Mouse (Mus musculus) lung, embryonic 14.5 days (tissue): ENCODE data around the gene Usp2. TPM values are rescaled to one million over a fixed set of nuclear protein-coding genes. Genes with fewer than 3 reads are reported as not detected.

Experiments
- ATAC-seq: fragments of 200-750 bp; cut with Nextera tagmentation; 2 replicates; pipeline ENCODE4 v1.8.0; 2017; ENCODE audit warnings: mild to moderate bottlenecking, moderate TSS enrichment, moderate library complexity; ENCODE audit not compliant: insufficient read depth
- DNase-seq: peaks from one replicate; pipeline ENCODE4 v3.0.0-alpha.2; 2015
- H3K27ac ChIP-seq: fragments of 300-500 bp; sonication (generic); 2 replicates; pipeline ENCODE4 v1.5.1; 2014; ENCODE audit warnings: low read depth, mild to moderate bottlenecking, moderate library complexity
- H3K27me3 ChIP-seq: fragments of 300-500 bp; sonication (generic); 2 replicates; pipeline ENCODE4 v1.6.1; 2014; ENCODE audit warnings: low read length, control low read depth; ENCODE audit not compliant: insufficient read depth
- H3K36me3 ChIP-seq: fragments of 300-500 bp; sonication (generic); 2 replicates; pipeline ENCODE4 v1.6.1; 2014; ENCODE audit warnings: control low read depth; ENCODE audit not compliant: insufficient read depth
- H3K4me1 ChIP-seq: fragments of 300-500 bp; sonication (generic); 2 replicates; pipeline ENCODE4 v1.6.1; 2014; ENCODE audit warnings: antibody characterized with exemption, control low read depth; ENCODE audit not compliant: insufficient read depth
- H3K4me2 ChIP-seq: fragments of 300-500 bp; sonication (generic); 2 replicates; pipeline ENCODE4 v1.6.1; 2014; ENCODE audit warnings: mild to moderate bottlenecking
- H3K4me3 ChIP-seq: fragments of 300-500 bp; sonication (generic); 2 replicates; pipeline ENCODE4 v1.5.1; 2014; ENCODE audit warnings: low read depth, low read length
- H3K9ac ChIP-seq: fragments of 300-500 bp; sonication (generic); 2 replicates; pipeline ENCODE4 v1.6.1; 2014
- H3K9me3 ChIP-seq: fragments of 300-500 bp; sonication (generic); 2 replicates; pipeline ENCODE4 v1.6.1; 2016; ENCODE audit warnings: low read depth, low read length, control low read depth
- CTCF ChIP-seq: IDR thresholded peaks from 2 replicates; pipeline ENCODE4 v1.5.1; 2016; ENCODE audit warnings: antibody characterized with exemption, low read depth
- WGBS: fragments of 180-500 bp; shearing (Covaris S2); extraction: QIAGEN DNeasy Blood & Tissue Kit; methylation state at CpG from one replicate; pipeline ENCODE4 v1.1.7; 2014; 5-methylcytosine and 5-hydroxymethylcytosine counted together
- polyA plus RNA-seq: library from polyadenylated mRNA; unstranded; fragments of >200 nt; fragmentation: Nextera tagmentation; extraction: Ambion mirVana; gene quantifications from 2 replicates; pipeline ENCODE4 v1.2.1, GENCODE M21; 2014

Gene Usp2
- polyA plus RNA-seq, 1 experiment from 2014 or later, result 7.5 TPM

- Histone ChIP-seq H3K4me1 (0 out of 2 replicates have a peak, but pooled peaks cover 8% of the 10 kb centered on the region), H3K4me3 (no peak overlapping the region), H3K9me3 (no peaks in the 10 kb centered on the region), H3K27ac (no peak overlapping the region), H3K4me2 (no peak overlapping the region), H3K36me3 (no peaks in the 10 kb centered on the region), H3K9ac (peak overlapping the region; percentile 3; the same call in 1 of the 2 replicates), H3K27me3 (no peaks in the 10 kb centered on the region)
- no peak for TF ChIP-seq CTCF
- DNase-seq, result peak; percentile 35
- ATAC-seq, result no peak; the same call in 1 of the 2 replicates
- WGBS, result 33% methylated on average over 11 of the region's 11 CpGs
Measured at GRCm38 (mm10) chr9:44071914-44072598, 5.2 kb downstream of the Usp2 start.

GRCm38 (mm10) chr9:44072599-44072915, 5.7 kb downstream of the Usp2 start:
- Histone ChIP-seq H3K4me1 (0 out of 2 replicates have a peak, but pooled peaks cover 5% of the 10 kb centered on the region), H3K27ac (no peak overlapping the region), H3K27me3 (no peaks in the 10 kb centered on the region), H3K36me3 (no peaks in the 10 kb centered on the region), H3K9ac (no peak overlapping the region; the same call in 1 of the 2 replicates), H3K4me3 (no peak overlapping the region), H3K9me3 (no peaks in the 10 kb centered on the region), H3K4me2 (no peak overlapping the region)
- ATAC-seq (no peak), DNase-seq (no peak)
- TF ChIP-seq CTCF, result no peak
- WGBS, result 20% methylated on average over 4 of the region's 4 CpGs

- Histone ChIP-seq H3K4me2 (no peak overlapping the region), H3K36me3 (no peaks in the 10 kb centered on the region), H3K9ac (0 out of 2 replicates have a peak overlapping the region, but pooled peaks have one; percentile 6), H3K27me3 (no peaks in the 10 kb centered on the region), H3K4me3 (no peak overlapping the region), H3K4me1 (0 out of 2 replicates have a peak, but pooled peaks cover 5% of the 10 kb centered on the region), H3K27ac (no peak overlapping the region), H3K9me3 (no peaks in the 10 kb centered on the region)
- no peak for TF ChIP-seq CTCF
- 68% methylated on average over 5 of the region's 5 CpGs for WGBS
- DNase-seq (no peak), ATAC-seq (no peak)
Measured at GRCm38 (mm10) chr9:44073115-44073514, 6.3 kb downstream of the Usp2 start.

GRCm38 (mm10) chr9:44074395-44075275, 7.8 kb downstream of the Usp2 start:
- peak; percentile 39 for TF ChIP-seq CTCF
- H3K9ac ChIP-seq, result no peak overlapping the region
- DNase-seq (peak; percentile 50), ATAC-seq (no peak)
- H3K4me2 ChIP-seq, result no peak overlapping the region
- H3K36me3 ChIP-seq, result no peaks in the 10 kb centered on the region
- H3K27ac ChIP-seq, result no peak overlapping the region
- H3K27me3 ChIP-seq, result no peaks in the 10 kb centered on the region
- peaks cover 12% of the 10 kb centered on the region; the same call in 1 of the 2 replicates for H3K4me1 ChIP-seq
- H3K4me3 ChIP-seq, result no peak overlapping the region
- H3K9me3 ChIP-seq, result no peaks in the 10 kb centered on the region
- 56% methylated on average over 9 of the region's 9 CpGs for WGBS

GRCm38 (mm10) chr9:44075276-44075995, 8.6 kb downstream of the Usp2 start:
- Histone ChIP-seq H3K36me3 (no peaks in the 10 kb centered on the region), H3K9me3 (no peaks in the 10 kb centered on the region), H3K4me1 (peaks cover 12% of the 10 kb centered on the region; the same call in 1 of the 2 replicates), H3K27ac (no peak overlapping the region), H3K4me2 (no peak overlapping the region), H3K9ac (no peak overlapping the region), H3K4me3 (no peak overlapping the region), H3K27me3 (no peaks in the 10 kb centered on the region)
- TF ChIP-seq CTCF, result no peak
- WGBS, result 72% methylated on average over 24 of the region's 24 CpGs
- no peak for DNase-seq
- ATAC-seq, result no peak

GRCm38 (mm10) chr9:44075996-44076763, 9.4 kb downstream of the Usp2 start:
- 62% methylated on average over 16 of the region's 16 CpGs for WGBS
- ATAC-seq (no peak), DNase-seq (no peak)
- no peak overlapping the region for H3K4me2 ChIP-seq
- no peak for TF ChIP-seq CTCF
- H3K4me1 ChIP-seq, result peaks cover 12% of the 10 kb centered on the region; the same call in 1 of the 2 replicates
- H3K36me3 ChIP-seq, result no peaks in the 10 kb centered on the region
- no peak overlapping the region for H3K4me3 ChIP-seq
- H3K9ac ChIP-seq, result no peak overlapping the region
- H3K9me3 ChIP-seq, result no peaks in the 10 kb centered on the region
- H3K27me3 ChIP-seq, result no peaks in the 10 kb centered on the region
- no peak overlapping the region for H3K27ac ChIP-seq
